Mouse (Mus musculus) retina, embryonic 14.5 days (tissue): ENCODE results near the gene Qsox1.

ENCODE experiments used
- DNase-seq: peaks from one replicate; pipeline ENCODE4 v3.0.0-alpha.2; 2015; ENCODE audit warnings: low spot score

The Qsox1 gene

GRCm38 (mm10) chr1:155812581-155813499 is at the start of gene Qsox1:
Gene Qsox1, minus strand, starts transcription at chr1:155812889.
- peak; percentile 91 for DNase-seq

- no peak for DNase-seq
These were observed 42.4 kb upstream of the Qsox1 start for GRCm38 (mm10) chr1:155854926-155855702.

- no peak for DNase-seq
These were observed 40.3 kb upstream of the Qsox1 start for GRCm38 (mm10) chr1:155853009-155853408.

- DNase-seq = no peak
These were observed 31.5 kb upstream of the Qsox1 start for GRCm38 (mm10) chr1:155844235-155844634.

GRCm38 (mm10) chr1:155843538-155843937 is 30.8 kb upstream of the Qsox1 start:
- no peak for DNase-seq

- no peak for DNase-seq
These were observed 23.0 kb upstream of the Qsox1 start for GRCm38 (mm10) chr1:155835667-155836066.

GRCm38 (mm10) chr1:155833610-155834009 is 20.9 kb upstream of the Qsox1 start:
- no peak for DNase-seq

- no peak for DNase-seq
These were observed 19.3 kb upstream of the Qsox1 start for GRCm38 (mm10) chr1:155831958-155832357.

GRCm38 (mm10) chr1:155830861-155831260 is 18.2 kb upstream of the Qsox1 start:
- DNase-seq = no peak

- DNase-seq = no peak
These were observed 15.1 kb upstream of the Qsox1 start for GRCm38 (mm10) chr1:155827703-155828295.

- no peak for DNase-seq
These were observed 14.2 kb upstream of the Qsox1 start for GRCm38 (mm10) chr1:155826803-155827395.

- DNase-seq = no peak
These were observed 13.4 kb upstream of the Qsox1 start for GRCm38 (mm10) chr1:155825940-155826716.

GRCm38 (mm10) chr1:155820646-155821045 is 8.0 kb upstream of the Qsox1 start:
- DNase-seq = no peak

GRCm38 (mm10) chr1:155816167-155816566 is 3.5 kb upstream of the Qsox1 start:
- DNase-seq = no peak

GRCm38 (mm10) chr1:155811995-155812580 is 601 bp downstream of the Qsox1 start:
- peak; percentile 69 for DNase-seq

- peak; percentile 33 for DNase-seq
These were observed 2.1 kb downstream of the Qsox1 start for GRCm38 (mm10) chr1:155810616-155811015.

GRCm38 (mm10) chr1:155809706-155810442 is 2.8 kb downstream of the Qsox1 start:
- DNase-seq = peak; percentile 41

- DNase-seq = no peak
These were observed 4.4 kb downstream of the Qsox1 start for GRCm38 (mm10) chr1:155808261-155808660.

GRCm38 (mm10) chr1:155805607-155806006 is 7.1 kb downstream of the Qsox1 start:
- DNase-seq = no peak
